Mouse (Mus musculus) MN1 (cell line): ENCODE results near the gene Tor3a.
A peak's percentile ranks its signal among the peaks of the same experiment; 100 is the strongest.

ENCODE experiments used
- DNase-seq: peaks from one replicate; pipeline ENCODE4 v3.0.0-alpha.2; 2016; ENCODE audit warnings: low spot score

Gene Tor3a

DNA sequence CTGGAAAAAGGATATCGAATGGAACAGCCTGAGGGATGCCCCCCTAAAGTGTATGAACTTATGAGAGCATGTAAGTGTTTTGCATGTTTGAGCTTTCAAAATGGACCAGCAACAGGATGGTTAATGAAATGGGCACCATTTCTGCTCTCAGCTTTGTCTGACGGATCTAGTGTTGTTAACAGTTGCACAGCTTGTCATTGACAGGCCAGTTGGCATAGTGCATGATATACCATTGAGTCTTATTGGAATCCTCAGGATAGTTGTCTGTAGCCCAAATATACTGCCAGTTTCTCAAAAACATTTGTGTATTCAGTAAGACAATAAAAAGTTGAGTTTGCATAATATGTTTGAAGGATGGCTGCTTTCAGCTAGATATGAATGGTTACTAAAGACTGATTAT lies 39.0 kb downstream of the Tor3a start:
- no peak for DNase-seq

DNA sequence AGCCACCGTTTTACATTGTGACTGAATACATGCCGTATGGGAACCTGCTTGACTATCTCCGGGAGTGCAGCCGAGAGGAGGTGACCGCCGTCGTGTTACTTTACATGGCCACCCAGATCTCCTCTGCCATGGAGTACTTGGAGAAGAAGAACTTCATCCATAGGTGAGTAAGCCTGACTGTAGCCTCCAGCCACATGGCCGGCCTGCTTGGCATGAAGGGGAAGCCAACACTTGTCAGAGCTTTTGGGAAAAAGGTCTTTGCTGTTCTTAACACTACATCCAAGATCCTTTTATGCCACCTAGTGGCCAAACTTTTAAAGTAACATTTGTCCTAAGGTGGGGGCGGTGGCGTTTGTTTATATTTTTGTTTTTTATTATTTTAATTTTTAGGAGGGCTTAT lies 41.1 kb downstream of the Tor3a start:
- peak; percentile 67 for DNase-seq

- DNase-seq: no peak
Measured at GRCm38 (mm10) chr1:156630965-156631364, 43.2 kb downstream of the Tor3a start.

- no peak for DNase-seq
Measured at GRCm38 (mm10) chr1:156629984-156630383, 44.2 kb downstream of the Tor3a start.

DNA sequence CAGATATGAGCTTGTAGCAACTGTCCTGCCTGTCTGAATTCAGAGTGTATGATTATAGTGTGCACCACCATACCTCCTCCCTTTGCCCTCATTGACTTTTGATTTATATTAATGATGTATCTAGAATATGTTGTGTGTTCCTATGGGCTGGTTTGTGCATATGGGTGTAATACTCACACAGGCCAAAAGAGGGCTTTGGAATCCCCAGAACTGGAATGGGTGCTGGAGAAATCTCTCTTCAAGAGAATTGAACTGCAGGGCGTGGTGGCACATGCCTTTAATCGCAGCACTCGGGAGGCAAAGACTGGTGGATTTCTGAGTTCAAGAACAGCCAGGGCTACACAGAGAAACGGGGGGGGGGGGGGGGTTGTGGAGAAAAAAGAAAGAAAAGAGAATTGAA lies 47.4 kb downstream of the Tor3a start:
- no peak for DNase-seq

DNA sequence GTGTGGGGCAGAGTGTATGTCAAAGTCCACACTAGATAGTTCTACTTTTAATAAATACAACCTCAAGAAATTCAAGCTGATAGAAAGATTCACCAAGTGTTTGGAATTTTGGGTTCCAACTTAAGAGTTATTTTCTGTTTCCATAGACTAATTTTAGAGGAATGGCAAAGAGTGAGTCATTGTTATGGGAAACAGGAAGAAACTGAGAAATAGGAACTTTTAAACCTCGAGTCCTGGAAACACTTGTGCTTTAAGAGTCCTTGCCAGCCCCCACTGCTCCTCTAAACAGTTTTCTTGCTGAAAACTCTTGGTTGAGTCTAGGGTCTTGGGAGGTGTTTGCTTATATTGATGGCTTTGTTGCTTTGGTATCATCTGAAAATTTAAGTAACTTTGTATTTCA lies 49.9 kb downstream of the Tor3a start:
- no peak for DNase-seq

DNA sequence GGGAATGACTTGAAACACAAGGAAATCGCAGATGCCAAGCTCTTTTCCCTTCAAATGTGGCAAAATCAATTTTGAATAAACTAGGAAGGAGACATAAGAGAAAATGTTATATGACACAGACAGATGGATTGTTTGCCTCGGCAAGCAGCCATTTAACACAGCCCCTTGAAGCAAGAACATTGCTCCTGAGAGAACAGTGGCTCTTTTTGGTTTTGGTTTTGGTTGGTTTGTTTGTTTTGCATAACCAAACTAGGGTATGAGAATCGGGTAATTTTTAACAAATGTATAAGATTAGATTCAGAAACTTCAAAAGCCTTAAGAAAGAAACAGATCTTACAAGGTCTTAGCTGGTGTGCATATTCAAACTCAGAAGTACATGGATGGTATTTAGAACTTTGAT lies 53.2 kb downstream of the Tor3a start:
- no peak for DNase-seq

DNA sequence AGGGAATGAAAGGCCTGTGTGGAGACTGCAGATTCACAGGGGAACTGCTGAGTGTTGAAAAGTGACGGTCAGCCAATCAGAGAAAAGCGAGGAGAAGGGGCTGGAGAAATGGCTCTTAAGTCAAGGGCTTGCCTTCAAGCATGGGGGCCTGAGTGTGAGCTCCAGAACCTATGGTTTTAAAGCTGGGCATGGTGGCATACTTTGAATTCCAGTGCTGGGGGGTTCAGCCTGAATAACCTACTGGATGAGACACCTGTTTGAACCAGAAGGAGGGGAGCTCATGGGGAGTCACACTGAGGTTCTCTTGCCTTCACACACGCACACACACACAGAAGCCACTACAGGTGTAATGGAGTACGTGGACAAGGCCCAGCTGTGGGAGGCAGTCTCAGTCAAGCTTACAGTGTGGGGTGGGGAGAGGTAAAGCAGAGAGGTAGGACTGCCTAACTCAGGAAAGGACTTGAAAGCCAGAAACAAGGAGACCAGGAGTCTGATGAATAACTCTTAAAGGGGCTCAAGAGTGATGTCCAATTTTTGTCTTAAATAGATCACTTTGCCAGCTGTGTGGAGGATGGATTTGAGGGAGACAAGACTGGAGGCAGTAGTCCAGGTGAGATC lies 53.8 kb downstream of the Tor3a start:
- DNase-seq: peak; percentile 67

- no peak for DNase-seq
Measured at GRCm38 (mm10) chr1:156617811-156618210, 56.3 kb downstream of the Tor3a start.

DNA sequence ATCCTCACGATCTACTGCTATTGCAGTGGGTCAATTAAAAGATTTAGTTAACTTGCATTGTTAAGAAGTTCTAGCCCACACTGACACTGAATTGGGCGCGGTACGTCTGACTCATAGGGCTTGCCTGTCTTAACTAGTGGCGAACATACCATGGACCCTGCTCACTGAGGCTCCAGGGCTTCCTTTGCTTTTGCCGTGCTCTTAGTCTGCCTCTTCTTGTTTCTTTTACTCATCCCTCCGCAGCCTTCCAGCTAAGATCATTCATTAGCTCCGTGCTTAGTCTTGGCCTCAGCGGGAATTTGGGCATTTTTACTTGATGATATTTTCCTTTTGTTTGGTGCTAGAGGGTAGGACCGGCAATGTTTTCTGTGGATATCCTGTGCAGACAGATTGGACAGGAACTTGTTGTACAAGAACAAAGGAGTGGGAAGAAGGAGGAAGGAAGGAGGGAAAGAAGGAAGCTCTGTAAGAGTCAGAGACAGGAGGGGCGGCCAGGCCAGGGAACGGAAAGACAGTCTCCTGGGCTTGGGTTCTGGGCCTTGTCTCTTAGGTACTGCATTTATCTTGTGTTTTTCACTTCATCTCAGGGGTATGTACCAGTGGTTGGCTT lies 57.1 kb downstream of the Tor3a start:
- no peak for DNase-seq

GRCm38 (mm10) chr1:156615381-156616133 lies 58.6 kb downstream of the Tor3a start:
- DNase-seq: no peak

DNA sequence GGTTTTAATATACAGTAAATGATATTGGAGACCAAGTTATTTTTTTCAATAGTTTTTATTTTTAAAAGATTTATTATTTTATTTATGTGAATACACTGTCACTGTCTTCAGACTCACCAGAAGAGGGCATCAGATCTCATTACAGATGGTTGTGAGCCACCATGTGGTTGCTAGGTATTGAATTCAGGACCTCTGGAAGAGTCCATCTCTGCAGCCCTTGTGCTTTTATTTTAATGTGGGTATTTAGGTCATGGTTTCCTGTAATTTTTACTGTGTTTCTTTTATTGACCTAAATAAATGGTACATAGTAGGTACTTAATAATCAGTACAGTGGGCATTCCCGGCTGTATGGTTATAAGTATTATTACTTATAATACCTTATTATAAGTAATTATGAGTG lies 59.4 kb downstream of the Tor3a start:
- no peak for DNase-seq

DNA sequence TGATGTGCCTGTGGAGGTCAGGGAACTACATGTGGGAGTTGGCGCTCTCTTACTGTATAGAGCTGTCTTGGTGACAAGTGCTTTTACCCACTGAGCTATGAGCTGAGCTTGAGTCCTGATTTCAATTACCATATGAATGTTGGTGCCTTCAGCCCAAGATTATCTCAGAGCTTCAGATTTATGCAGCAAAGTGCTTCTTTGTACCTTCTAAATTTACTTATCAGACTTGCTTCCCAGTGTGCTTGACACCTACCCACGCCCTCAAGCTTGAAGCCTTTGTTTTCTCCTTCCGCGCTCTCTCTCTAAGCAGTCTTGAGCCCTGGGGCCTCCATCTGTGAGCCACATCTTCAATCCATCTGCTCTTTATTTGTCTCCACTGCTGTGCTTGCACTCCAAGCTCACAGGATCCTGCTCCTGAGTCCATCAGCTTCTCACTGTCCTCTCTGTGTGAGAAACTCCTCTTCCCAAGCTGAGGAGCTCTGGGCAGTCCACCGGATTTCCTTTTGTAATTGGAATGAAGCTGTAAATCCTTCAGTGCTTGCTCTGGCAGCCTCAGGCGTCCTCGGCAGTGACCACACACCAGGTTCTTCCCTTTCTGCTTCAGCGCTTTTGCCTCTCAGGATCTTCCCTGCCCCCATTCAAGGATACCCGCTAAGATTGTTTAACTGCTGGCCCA lies 60.2 kb downstream of the Tor3a start:
- peak; percentile 17 for DNase-seq

GRCm38 (mm10) chr1:156610257-156610656 lies 63.9 kb downstream of the Tor3a start:
- no peak for DNase-seq

DNA sequence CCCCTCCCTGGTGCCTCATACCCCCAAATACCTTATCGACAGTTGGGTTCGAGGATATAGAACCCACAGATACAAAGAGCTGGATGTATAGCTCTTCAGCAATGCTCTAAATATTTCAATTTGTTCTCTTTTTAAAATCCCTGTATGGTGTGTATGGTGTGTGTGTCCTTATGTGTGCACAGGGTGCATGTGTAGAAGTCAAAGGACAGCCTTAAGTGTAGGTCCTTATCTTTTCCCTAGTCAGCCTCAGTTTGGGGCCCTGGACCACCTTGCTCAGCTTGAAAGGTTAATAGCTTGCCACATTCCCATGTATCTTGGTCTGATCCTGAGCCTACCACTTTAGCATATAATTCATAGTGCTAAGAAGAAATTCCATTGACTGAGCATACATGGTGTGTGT lies 65.7 kb downstream of the Tor3a start:
- no peak for DNase-seq

DNA sequence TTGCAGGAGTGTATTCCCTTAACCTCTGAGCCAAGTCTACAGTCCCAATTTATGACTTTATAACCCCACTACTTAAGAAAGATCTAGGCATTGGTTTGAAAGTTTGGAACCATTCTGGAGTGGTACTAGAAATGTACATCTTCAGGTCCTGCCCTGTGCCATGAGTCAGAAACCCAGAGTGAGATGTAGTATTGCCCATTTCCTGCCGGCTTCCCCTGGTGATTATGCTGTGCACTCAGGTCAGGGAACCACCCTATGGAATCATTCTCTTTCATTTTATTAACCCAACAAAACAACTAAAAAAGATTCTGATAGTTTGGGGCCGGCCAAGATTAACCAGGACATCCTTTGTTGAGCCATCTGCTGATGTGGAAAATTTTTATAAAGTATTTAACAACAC lies 68.2 kb downstream of the Tor3a start:
- no peak for DNase-seq

GRCm38 (mm10) chr1:156605094-156605866 lies 68.9 kb downstream of the Tor3a start:
- no peak for DNase-seq
